Mouse (Mus musculus) heart, embryonic 14.5 days (tissue): Measurements from ENCODE around the gene Cux2. TPM values are rescaled to one million over a fixed set of nuclear protein-coding genes. Genes with fewer than 3 reads are reported as not detected.

Source experiments
- ATAC-seq: fragments of 200-750 bp; cut with Nextera tagmentation; 2 replicates; pipeline ENCODE4 v1.8.0; 2017; ENCODE audit warnings: low read depth, moderate TSS enrichment; ENCODE audit not compliant: insufficient number of reproducible peaks, insufficient read depth, low FRiP score
- H3K27ac ChIP-seq, 2 experiments: fragments of 200-500 bp in 1 of 2; fragments of 300-500 bp in 1 of 2; sonication (generic) in 1 of 2; replicated peaks in 1 of 2; 2 replicates each; pipeline ENCODE4 v1.5.1; 2012 to 2014; ENCODE audit warnings: low read depth in 2 of 2, low read length in 2 of 2, control low read depth in 1 of 2, mild to moderate bottlenecking in 1 of 2, mixed read lengths in 1 of 2; ENCODE audit not compliant: control insufficient read depth in 1 of 2, insufficient read depth in 1 of 2
- H3K27me3 ChIP-seq: fragments of 300-500 bp; sonication (generic); 2 replicates; pipeline ENCODE4 v1.6.1; 2014; ENCODE audit warnings: mild to moderate bottlenecking, low read length, control low read depth; ENCODE audit not compliant: control insufficient read depth, insufficient read depth
- H3K36me3 ChIP-seq: fragments of 300-500 bp; sonication (generic); 2 replicates; pipeline ENCODE4 v1.6.1; 2014; ENCODE audit warnings: mild to moderate bottlenecking, control low read depth, low read length, mixed read lengths; ENCODE audit not compliant: control insufficient read depth, insufficient read depth
- H3K4me1 ChIP-seq, 2 experiments: fragments of 200-500 bp in 1 of 2; fragments of 300-500 bp in 1 of 2; sonication (generic) in 1 of 2; 2 replicates each; pipeline ENCODE4 v1.6.1; 2012 to 2014; ENCODE audit warnings: low read length in 2 of 2, control low read depth in 1 of 2, mixed read lengths in 1 of 2; ENCODE audit not compliant: control insufficient read depth in 2 of 2, insufficient read depth in 2 of 2
- H3K4me2 ChIP-seq: fragments of 300-500 bp; sonication (generic); 2 replicates; pipeline ENCODE4 v1.6.1; 2014; ENCODE audit warnings: mild to moderate bottlenecking, low read length
- H3K4me3 ChIP-seq, 2 experiments: fragments of 200-500 bp in 1 of 2; fragments of 300-500 bp in 1 of 2; sonication (generic) in 1 of 2; 2 replicates each; pipeline ENCODE4 v1.5.1; 2012 to 2014; ENCODE audit warnings: low read length in 2 of 2, mild to moderate bottlenecking in 2 of 2, control low read depth in 1 of 2, low read depth in 1 of 2, moderate library complexity in 1 of 2; ENCODE audit not compliant: control insufficient read depth in 1 of 2, insufficient read depth in 1 of 2
- H3K9ac ChIP-seq: fragments of 300-500 bp; sonication (generic); 2 replicates; pipeline ENCODE4 v1.6.1; 2014; ENCODE audit warnings: mild to moderate bottlenecking, low read length
- H3K9me3 ChIP-seq: fragments of 300-500 bp; sonication (generic); 2 replicates; pipeline ENCODE4 v1.6.1; 2016; ENCODE audit warnings: low read length, control low read depth; ENCODE audit not compliant: control insufficient read depth
- WGBS: fragments of 180-500 bp; shearing (Covaris S2); extraction: QIAGEN DNeasy Blood & Tissue Kit; methylation state at CpG from one replicate; pipeline ENCODE4 v1.1.7; 2014; 5-methylcytosine and 5-hydroxymethylcytosine counted together
- polyA plus RNA-seq: library from polyadenylated mRNA; unstranded; fragments of >200 nt; fragmentation: Nextera tagmentation; extraction: Ambion mirVana; gene quantifications from 2 replicates; pipeline ENCODE4 v1.2.1, GENCODE M21; 2014

Gene Cux2
- polyA plus RNA-seq, 1 experiment from 2014 or later = 7.9 TPM

DNA sequence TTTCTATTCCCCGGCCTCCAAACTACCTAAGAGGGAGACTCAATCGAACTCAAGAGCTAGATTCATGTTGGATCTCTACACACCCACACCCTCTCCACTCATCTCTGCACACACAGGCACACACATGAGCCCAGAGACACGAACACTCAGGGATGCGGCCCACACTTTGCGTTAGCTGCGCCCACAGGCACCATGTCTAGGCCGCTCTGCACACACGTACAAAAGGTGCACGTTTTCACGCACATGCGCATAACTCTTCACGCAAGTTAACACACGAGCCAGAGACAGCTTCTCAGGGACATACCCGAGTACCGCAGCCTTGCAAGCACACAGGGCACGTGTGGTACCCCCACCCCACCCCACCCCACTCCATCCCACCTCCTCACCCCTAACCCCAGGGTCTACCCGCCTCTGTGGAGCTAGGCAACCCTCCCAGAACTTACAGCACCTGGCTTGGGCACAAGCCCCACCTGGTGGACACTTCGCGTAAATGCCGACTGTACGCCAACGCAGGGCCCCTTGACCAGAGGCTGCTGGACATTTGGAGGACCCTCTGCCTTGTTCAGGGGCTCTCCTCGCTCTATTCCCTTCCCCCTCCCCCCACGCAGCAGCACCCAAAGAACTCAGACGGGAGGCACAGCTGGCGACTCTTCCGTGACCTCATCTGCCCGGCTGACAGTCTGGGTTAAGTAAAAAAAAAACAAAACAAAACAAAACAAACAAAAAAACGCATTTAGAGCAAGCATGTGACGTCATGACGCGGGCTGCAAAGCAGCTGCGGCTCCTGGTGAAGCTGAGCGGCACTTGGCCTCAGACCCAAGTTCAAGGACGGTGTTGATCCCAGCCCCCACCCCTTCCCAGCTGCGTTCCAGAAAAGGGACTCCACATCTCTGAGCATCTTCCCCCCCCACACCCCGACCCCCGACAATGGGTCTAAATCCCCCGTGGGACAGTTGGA lies 9.4 kb upstream of the Cux2 start:
- 23% methylated on average over 39 of the region's 39 CpGs for WGBS
- ATAC-seq = no peak
- Histone ChIP-seq H3K4me2 (peak overlapping the region; percentile 67), H3K4me1 (peaks cover 28 to 37% of the 10 kb centered on the region in 2 experiments), H3K4me3 (peak overlapping the region; percentile 27 to 37; a peak in 3 of 4 replicates), H3K9ac (peak overlapping the region; percentile 66), H3K9me3 (peaks cover 6% of the 10 kb centered on the region; the same call in 1 of the 2 replicates), H3K27me3 (no peaks in the 10 kb centered on the region), H3K27ac (no peak overlapping the region), H3K36me3 (no peaks in the 10 kb centered on the region)

DNA sequence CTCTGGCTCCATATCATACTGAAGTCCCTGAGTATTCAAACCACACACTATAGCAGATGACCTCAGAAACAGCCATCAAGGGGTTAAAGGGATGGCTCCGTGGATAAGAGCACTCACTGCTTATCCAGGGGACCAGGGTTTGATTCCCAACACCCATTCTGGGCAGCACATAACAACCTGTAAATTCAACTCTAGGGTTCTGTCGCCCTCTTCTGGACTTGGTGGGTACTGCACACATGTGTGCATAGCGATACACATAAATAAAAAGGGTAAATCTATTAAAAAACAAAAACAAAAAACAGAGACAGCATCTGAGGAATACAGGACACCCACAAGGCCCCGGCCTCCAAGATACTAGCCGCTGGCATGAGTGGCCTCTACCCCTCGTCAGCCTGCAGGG lies 7.7 kb upstream of the Cux2 start:
- no peak overlapping the region for H3K9ac ChIP-seq
- ATAC-seq = no peak
- no peak overlapping the region for H3K27ac ChIP-seq
- H3K9me3 ChIP-seq = peaks cover 6% of the 10 kb centered on the region; the same call in 1 of the 2 replicates
- peaks cover 16 to 28% of the 10 kb centered on the region in 2 experiments for H3K4me1 ChIP-seq
- H3K4me2 ChIP-seq = no peak overlapping the region
- H3K36me3 ChIP-seq = no peaks in the 10 kb centered on the region
- peaks cover 7% of the 10 kb centered on the region for H3K27me3 ChIP-seq
- no peak overlapping the region for H3K4me3 ChIP-seq
- 64% methylated on average over 6 of the region's 6 CpGs for WGBS

DNA sequence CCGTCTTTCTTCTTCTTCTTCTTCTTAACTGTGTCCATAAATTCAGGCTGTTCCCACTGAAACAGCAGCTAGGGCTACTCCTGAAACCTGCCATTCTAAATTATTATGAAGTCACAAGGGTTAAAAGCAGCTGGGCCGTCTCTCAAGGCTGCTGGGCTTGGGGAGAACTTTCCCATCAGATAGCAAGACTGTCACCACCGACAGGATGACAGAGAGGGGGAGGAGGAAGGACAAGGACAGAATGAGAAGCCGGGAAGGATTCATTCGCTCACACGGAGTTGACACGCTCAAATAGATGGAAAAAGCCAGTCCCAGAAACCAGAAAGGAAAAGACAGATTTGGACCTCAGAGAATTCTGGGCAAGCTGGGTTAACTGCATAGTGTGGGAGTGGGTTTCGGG lies 6.7 kb upstream of the Cux2 start:
- H3K27me3 ChIP-seq = peaks cover 7% of the 10 kb centered on the region
- H3K4me2 ChIP-seq = no peak overlapping the region
- H3K4me3 ChIP-seq = no peak overlapping the region
- H3K4me1 ChIP-seq = peaks cover 8 to 18% of the 10 kb centered on the region in 2 experiments
- no peak overlapping the region for H3K9ac ChIP-seq
- ATAC-seq = no peak
- peaks cover 6% of the 10 kb centered on the region; the same call in 1 of the 2 replicates for H3K9me3 ChIP-seq
- no peaks in the 10 kb centered on the region for H3K36me3 ChIP-seq
- 50% methylated on average over 8 of the region's 8 CpGs for WGBS
- H3K27ac ChIP-seq = no peak overlapping the region

DNA sequence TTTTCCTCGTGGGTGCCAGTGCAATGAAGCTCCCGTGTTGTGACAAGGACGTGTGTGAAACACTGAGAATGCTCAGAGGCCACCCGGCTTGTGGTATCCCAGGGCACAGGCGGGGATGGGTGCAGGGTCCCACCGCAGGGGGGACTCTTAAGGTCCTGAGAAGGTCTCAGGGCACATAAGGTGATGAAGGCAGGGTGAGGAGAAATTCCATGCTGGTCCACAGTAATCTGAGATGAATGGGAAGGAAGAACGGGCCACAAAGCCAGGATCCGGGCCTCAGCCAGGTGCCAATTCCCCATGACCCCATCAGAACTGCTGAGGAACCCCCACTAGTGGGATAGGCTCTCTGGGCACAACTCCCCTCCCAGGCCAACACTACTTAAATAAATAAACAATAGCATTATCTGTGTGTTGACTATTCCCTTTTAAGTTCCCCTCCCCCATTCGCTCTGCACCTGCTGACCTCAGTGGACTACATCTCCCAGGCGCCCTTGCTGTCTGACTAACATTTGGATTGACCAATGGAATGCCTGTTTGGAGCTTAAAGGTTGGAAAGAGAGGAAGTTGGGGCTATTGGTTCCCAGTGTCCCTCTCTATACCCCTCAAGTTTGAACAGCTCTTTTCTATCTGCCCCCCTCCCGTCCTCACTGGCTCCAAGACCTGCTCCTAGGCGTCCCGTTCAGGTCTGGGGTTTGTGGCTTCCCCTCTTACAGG lies 4.4 kb upstream of the Cux2 start:
- Histone ChIP-seq H3K36me3 (no peaks in the 10 kb centered on the region), H3K9me3 (peaks cover 6% of the 10 kb centered on the region; the same call in 1 of the 2 replicates), H3K4me3 (peak overlapping the region; percentile 6 to 12; a peak in 2 of 4 replicates), H3K27ac (no peak overlapping the region), H3K4me1 (peaks cover 8 to 11% of the 10 kb centered on the region in 2 experiments; a peak in 3 of 4 replicates), H3K9ac (no peak overlapping the region), H3K4me2 (peak overlapping the region; percentile 51), H3K27me3 (peaks cover 10% of the 10 kb centered on the region)
- no peak for ATAC-seq
- WGBS = 37% methylated on average over 13 of the region's 13 CpGs

DNA sequence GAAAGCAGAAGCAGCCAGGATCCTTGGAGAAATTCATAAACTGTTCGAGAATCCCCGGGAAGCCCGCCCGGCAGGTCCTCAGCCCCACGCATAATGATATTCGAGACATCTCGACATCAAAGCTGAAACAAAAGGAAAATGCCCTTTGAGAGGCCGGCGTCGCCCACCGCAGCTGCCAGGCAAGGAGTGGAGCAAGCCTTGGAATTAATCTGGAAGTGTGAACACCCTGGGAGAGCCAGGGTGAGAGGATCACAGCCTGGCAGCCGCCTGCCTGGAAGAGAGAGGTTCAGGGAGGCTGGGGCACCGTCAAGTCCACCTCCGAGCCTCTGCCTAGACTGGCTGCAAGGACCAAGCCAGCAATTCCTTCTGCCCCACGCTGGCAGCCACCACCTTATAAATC lies 3.7 kb upstream of the Cux2 start:
- Histone ChIP-seq H3K36me3 (no peaks in the 10 kb centered on the region), H3K4me3 (no peak overlapping the region), H3K27ac (no peak overlapping the region), H3K9me3 (peaks cover 6% of the 10 kb centered on the region; the same call in 1 of the 2 replicates), H3K9ac (no peak overlapping the region), H3K27me3 (peaks cover 14% of the 10 kb centered on the region), H3K4me2 (no peak overlapping the region), H3K4me1 (peaks cover 8 to 17% of the 10 kb centered on the region in 2 experiments)
- ATAC-seq = no peak
- 31% methylated on average over 15 of the region's 15 CpGs for WGBS

DNA sequence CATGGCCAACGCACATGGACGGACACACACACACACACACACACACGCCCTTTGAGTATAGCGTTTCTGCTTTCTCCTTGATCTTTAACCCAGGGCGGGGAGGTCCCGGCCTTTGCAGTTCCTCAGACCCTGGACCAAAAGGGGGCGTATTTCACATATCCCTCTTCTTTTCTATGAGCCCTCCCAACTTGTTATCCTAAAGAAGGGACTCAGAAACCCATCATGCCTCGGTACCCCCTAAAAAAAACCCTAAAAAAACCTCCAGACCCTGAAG lies 867 bp upstream of the Cux2 start:
- no peak for ATAC-seq
- H3K9ac ChIP-seq = peak overlapping the region; percentile 86
- WGBS = 8% methylated on average over 8 of the region's 8 CpGs

DNA sequence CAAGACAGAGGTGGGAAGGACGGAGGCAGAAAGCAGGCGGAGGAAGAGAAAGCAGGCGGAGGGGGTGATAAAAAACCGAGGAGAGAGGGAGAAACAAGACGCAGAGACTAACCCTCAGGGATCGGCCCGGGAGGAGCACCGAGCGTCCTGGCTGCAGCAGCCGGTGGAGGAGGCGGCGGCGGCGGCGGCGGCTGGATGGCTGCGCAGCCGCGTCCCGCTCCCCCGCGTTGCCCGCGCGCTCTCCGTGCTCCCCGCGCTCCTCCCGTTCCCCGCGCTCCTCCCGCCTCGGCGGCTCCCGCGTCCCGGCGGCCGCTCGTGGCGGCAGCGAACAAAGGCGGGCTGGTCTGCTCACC lies 262 bp downstream of the Cux2 start:
- Histone ChIP-seq H3K27me3 (peaks cover 24% of the 10 kb centered on the region), H3K36me3 (no peaks in the 10 kb centered on the region), H3K27ac (peak overlapping the region; percentile 51 to 84; a peak in 3 of 4 replicates), H3K4me3 (peak overlapping the region; percentile 82 to 91), H3K9ac (peak overlapping the region; percentile 86), H3K9me3 (no peaks in the 10 kb centered on the region), H3K4me1 (peaks cover 10 to 29% of the 10 kb centered on the region in 2 experiments), H3K4me2 (peak overlapping the region; percentile 91)
- ATAC-seq = peak; percentile 35; the same call in 1 of the 2 replicates
- WGBS = 0% methylated on average over 18 of the region's 43 CpGs

More for the DNA sequence above, 867 bp upstream of the Cux2 start:
- Histone ChIP-seq H3K27ac (0 out of 4 replicates have a peak overlapping the region, but pooled peaks of 1 of the 2 experiments have one; percentile 84), H3K27me3 (peaks cover 24% of the 10 kb centered on the region), H3K4me2 (peak overlapping the region; percentile 91), H3K4me3 (peak overlapping the region; percentile 82 to 91), H3K4me1 (peaks cover 11 to 32% of the 10 kb centered on the region in 2 experiments), H3K36me3 (no peaks in the 10 kb centered on the region), H3K9me3 (no peaks in the 10 kb centered on the region)
